ENCODE assay signal across 20 mouse cellular contexts in the genomic region with DNA sequence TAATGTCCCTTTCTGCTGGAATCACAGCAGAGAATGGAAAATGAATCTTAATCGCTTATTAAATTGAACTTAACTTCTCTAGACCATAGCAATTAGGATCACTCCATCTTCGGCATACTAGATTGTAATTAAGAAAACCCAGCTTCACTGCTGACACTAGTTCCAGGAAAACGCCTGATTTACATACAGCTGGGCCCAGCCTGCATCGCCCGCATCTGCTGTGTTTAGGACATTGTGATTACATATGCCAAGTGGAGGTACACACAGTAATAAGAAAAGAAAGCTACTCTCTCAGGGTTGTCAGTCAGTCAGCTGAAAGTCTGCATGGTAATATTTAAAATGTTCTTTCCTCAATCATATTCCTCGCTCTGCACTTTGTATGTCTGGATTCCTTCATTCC.
A peak's percentile ranks its signal among the peaks of the same experiment; 100 is the strongest.
DNase-seq lines count a peak whose midpoint lies in the region; ATAC-seq and TF ChIP-seq lines count a peak whose summit lies in the region.
"Had no signal": no experiment of that assay in that cellular context is flagged by ENCODE, and none has a peak within 500 bp of the region (broad histone marks: within the 10 kb centered on the region; RNA-seq: fewer than 3 reads in every experiment).

No protein-coding gene starts in this region.

- intact Hi-C loops in left cerebral cortex, postnatal 4 days (cut with DNase I): no loop called here

- no peak overlapping the region for H3K9ac ChIP-seq in forebrain, embryonic 12.5 days
- H3K9ac ChIP-seq in forebrain, embryonic 15.5 days (replicated peaks): no peak overlapping the region
- H3K9ac ChIP-seq in midbrain, postnatal 0 days (replicated peaks; ENCODE audit: low read length, poor library complexity, severe bottlenecking): no peak overlapping the region
- H3K9ac ChIP-seq: limb, embryonic 13.5 days; liver, embryonic 15.5 days had no signal

- TF ChIP-seq CTCF in midbrain, postnatal 0 days (IDR thresholded peaks at IDR 0.05): no peak

- H3K4me1 ChIP-seq in forebrain, embryonic 12.5 days: peaks cover 11% of the 10 kb centered on the region
- H3K4me1 ChIP-seq in forebrain, embryonic 15.5 days: peaks cover 15% of the 10 kb centered on the region
- H3K4me1 ChIP-seq in midbrain, postnatal 0 days (ENCODE audit: insufficient read depth, low read length): 0 out of 2 replicates have a peak, but pooled peaks cover 2% of the 10 kb centered on the region
- H3K4me1 ChIP-seq: embryonic facial prominence, embryonic 10.5 days; liver, embryonic 15.5 days had no signal

- H3K9me3 ChIP-seq in forebrain, embryonic 12.5 days: no peaks in the 10 kb centered on the region
- no peaks in the 10 kb centered on the region for H3K9me3 ChIP-seq in forebrain, embryonic 15.5 days
- H3K9me3 ChIP-seq in midbrain, postnatal 0 days (ENCODE audit: low read length): no peaks in the 10 kb centered on the region
- H3K9me3 ChIP-seq: embryonic facial prominence, embryonic 10.5 days; limb, embryonic 13.5 days; liver, embryonic 15.5 days had no signal

- peak; percentile 3 for DNase-seq in left cerebral cortex, postnatal 4 days
- no peak for DNase-seq in left cerebral cortex, adult 9 months (ENCODE audit: low spot score in 2 of 2)
- DNase-seq in midbrain, postnatal 0 days (ENCODE audit: low spot score): peak; percentile 23
- DNase-seq in natural killer cell, adult 2 months (ENCODE audit: low spot score in 2 of 2): no peak
- DNase-seq in lung, adult 18-20 months: no peak
- DNase-seq: adrenal gland, postnatal 10 days; cerebellum, adult 9-10 months; heart, adult 11 months; kidney, adult 8-10 months; kidney, postnatal 36 days; lung, postnatal 14 days; thymus, adult 18-20 months had no signal

- H3K27ac ChIP-seq in forebrain, embryonic 12.5 days: no peak overlapping the region
- no peak overlapping the region; the same call in 1 of the 2 replicates for H3K27ac ChIP-seq in forebrain, embryonic 15.5 days (replicated peaks)
- no peak overlapping the region for H3K27ac ChIP-seq in midbrain, postnatal 0 days (ENCODE audit: low read depth, low read length)
- H3K27ac ChIP-seq: embryonic facial prominence, embryonic 10.5 days; left cerebral cortex, adult 2 months; limb, embryonic 13.5 days; liver, embryonic 15.5 days had no signal

- no peak overlapping the region for H3K4me3 ChIP-seq in forebrain, embryonic 12.5 days (replicated peaks)
- no peak overlapping the region for H3K4me3 ChIP-seq in forebrain, embryonic 15.5 days
- H3K4me3 ChIP-seq in midbrain, postnatal 0 days (ENCODE audit: low read depth, low read length): no peak overlapping the region
- H3K4me3 ChIP-seq: embryonic facial prominence, embryonic 10.5 days; erythroblast, embryonic 14.5 days; left cerebral cortex, adult 2 months; limb, embryonic 13.5 days; liver, embryonic 15.5 days had no signal

- WGBS in forebrain, embryonic 12.5 days: 38% methylated on average over 6 of the region's 6 CpGs
- WGBS in forebrain, embryonic 15.5 days: 36% methylated on average over 6 of the region's 6 CpGs
- 45% methylated on average over 6 of the region's 6 CpGs for WGBS in midbrain, postnatal 0 days

- ATAC-seq in forebrain, embryonic 12.5 days (ENCODE audit: low FRiP score): peak; percentile 90
- peak; percentile 94 for ATAC-seq in forebrain, embryonic 15.5 days (replicated peaks)
- no peak for ATAC-seq in midbrain, postnatal 0 days (ENCODE audit: low FRiP score)
- ATAC-seq: CD4-positive, CD25-positive, alpha-beta regulatory T cell, adult 4 months had no signal

- no peaks in the 10 kb centered on the region for H3K27me3 ChIP-seq in forebrain, embryonic 12.5 days
- H3K27me3 ChIP-seq in forebrain, embryonic 15.5 days: no peaks in the 10 kb centered on the region
- H3K27me3 ChIP-seq in midbrain, postnatal 0 days (ENCODE audit: insufficient read depth, low read length): no peaks in the 10 kb centered on the region
- H3K27me3 ChIP-seq: limb, embryonic 13.5 days; liver, embryonic 15.5 days had no signal

- no peaks in the 10 kb centered on the region for H3K36me3 ChIP-seq in forebrain, embryonic 12.5 days (replicated peaks)
- no peaks in the 10 kb centered on the region for H3K36me3 ChIP-seq in forebrain, embryonic 15.5 days
- no peaks in the 10 kb centered on the region for H3K36me3 ChIP-seq in midbrain, postnatal 0 days (ENCODE audit: insufficient read depth, low read length)
- H3K36me3 ChIP-seq: embryonic facial prominence, embryonic 10.5 days; limb, embryonic 13.5 days; liver, embryonic 15.5 days had no signal

- no peak overlapping the region for H3K4me2 ChIP-seq in forebrain, embryonic 12.5 days
- no peak overlapping the region for H3K4me2 ChIP-seq in forebrain, embryonic 15.5 days (replicated peaks)
- no peak overlapping the region for H3K4me2 ChIP-seq in midbrain, postnatal 0 days (ENCODE audit: low read depth, low read length, poor library complexity, severe bottlenecking)
- H3K4me2 ChIP-seq: limb, embryonic 13.5 days; liver, embryonic 15.5 days had no signal

Comparison
In these comparisons a context has a peak if more than half of its experiments do, and no peak if none do; other contexts are left out.
1. DNase-seq: peak in left cerebral cortex, postnatal 4 days (single experiment) and midbrain, postnatal 0 days (single experiment); none in left cerebral cortex, adult 9 months (0 of 2), natural killer cell, adult 2 months (0 of 2) and lung, adult 18-20 months (0 of 2).